Mouse (Mus musculus) small intestine, adult 2 months (tissue): Measurements from ENCODE around the gene Rras2. TPM values are rescaled to one million over a fixed set of nuclear protein-coding genes. Genes with fewer than 3 reads are reported as not detected.

Source experiments
- H3K27ac ChIP-seq: fragments of 200-500 bp; 2 replicates; pipeline ENCODE4 v1.5.1; 2012; ENCODE audit warnings: low read depth, low read length, control low read depth, inconsistent platforms; ENCODE audit not compliant: insufficient read depth
- H3K27me3 ChIP-seq: fragments of 200-500 bp; 2 replicates; pipeline ENCODE4 v1.6.1; 2012; ENCODE audit warnings: mild to moderate bottlenecking, moderate library complexity, low read length, inconsistent platforms; ENCODE audit not compliant: control insufficient read depth, insufficient read depth
- H3K36me3 ChIP-seq: fragments of 200-500 bp; 2 replicates; pipeline ENCODE4 v1.6.1; 2012; ENCODE audit warnings: mild to moderate bottlenecking, low read length, control low read depth, inconsistent platforms; ENCODE audit not compliant: control insufficient read depth, insufficient read depth
- H3K4me1 ChIP-seq: fragments of 200-500 bp; 2 replicates; pipeline ENCODE4 v1.6.1; 2012; ENCODE audit warnings: low read length, inconsistent platforms, mixed read lengths; ENCODE audit not compliant: control insufficient read depth, insufficient read depth, insufficient read length
- H3K4me3 ChIP-seq: fragments of 200-500 bp; 2 replicates; pipeline ENCODE4 v1.5.1; 2012; ENCODE audit warnings: low read depth, mild to moderate bottlenecking, control low read depth, inconsistent platforms, low read length, moderate library complexity
- CTCF ChIP-seq: fragments of 200-500 bp; IDR thresholded peaks from 2 replicates; pipeline ENCODE4 v1.5.1; 2012; ENCODE audit warnings: low read depth, mild to moderate bottlenecking, control low read depth, inconsistent platforms, low read length, moderate library complexity, mixed read lengths; ENCODE audit not compliant: insufficient replicate concordance, insufficient read length; ENCODE audit errors: extremely low read depth
- POLR2A ChIP-seq: fragments of 200-500 bp; IDR thresholded peaks from 2 replicates; pipeline ENCODE4 v1.6.1; 2012; ENCODE audit warnings: low read depth, mild to moderate bottlenecking, control low read depth, inconsistent platforms, low read length, moderate library complexity
- WGBS: fragments of 180-500 bp; shearing (Covaris S2); methylation state at CpG from one replicate; pipeline ENCODE4 v1.1.7; 2018; 5-methylcytosine and 5-hydroxymethylcytosine counted together
- polyA plus RNA-seq: library from polyadenylated mRNA; depleted of rRNA; stranded (reverse); fragments of >200 nt; gene quantifications from 2 replicates; pipeline ENCODE4 v1.2.3, GENCODE M21; 2012

Gene Rras2
- polyA plus RNA-seq, 1 experiment: 21.3 TPM

DNA sequence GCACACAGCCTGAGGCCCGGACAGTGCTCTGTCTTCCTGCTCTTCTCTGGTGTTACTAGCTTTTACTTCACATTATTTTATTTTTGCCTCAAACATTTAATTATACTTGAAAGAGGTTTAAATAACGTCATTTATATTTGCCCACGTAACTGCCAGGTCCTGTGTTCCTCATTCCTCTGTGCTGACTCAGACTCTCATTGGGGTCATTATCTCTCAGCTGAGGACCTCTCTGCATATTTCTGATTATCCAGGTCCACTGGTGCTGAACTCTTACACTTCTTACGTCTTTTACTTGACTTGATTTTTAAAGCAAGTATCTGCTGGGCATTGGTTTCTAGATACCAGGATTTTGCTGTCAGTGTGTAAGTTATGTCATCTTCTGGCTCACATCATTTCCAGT, 63.9 kb downstream of the Rras2 start:
- Histone ChIP-seq H3K36me3 (peaks cover 22% of the 10 kb centered on the region), H3K4me1 (no peaks in the 10 kb centered on the region), H3K27me3 (no peaks in the 10 kb centered on the region), H3K27ac (no peak overlapping the region), H3K4me3 (no peak overlapping the region)
- TF ChIP-seq POLR2A (no peak), CTCF (no peak)
- WGBS: 63% methylated on average over 4 of the region's 4 CpGs

DNA sequence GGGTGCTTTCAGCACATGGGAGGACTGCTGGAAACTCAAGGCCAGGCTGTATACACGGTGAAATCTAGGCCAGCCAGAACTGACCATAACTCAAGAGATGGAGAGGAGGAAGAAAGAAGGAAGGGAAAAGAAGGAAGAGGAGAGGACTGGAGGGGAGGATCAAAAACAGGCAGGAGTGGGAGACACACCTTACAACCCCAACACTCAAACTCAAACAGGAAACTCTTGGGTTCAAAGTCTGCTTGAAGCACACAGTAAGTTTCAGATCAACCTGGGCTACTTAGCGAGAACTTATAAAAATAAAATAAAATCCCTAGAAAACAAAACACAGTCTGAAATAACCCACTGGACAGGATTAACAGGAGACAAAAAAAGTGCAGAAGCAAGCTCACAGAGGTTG, 71.8 kb downstream of the Rras2 start:
- TF ChIP-seq CTCF (no peak), POLR2A (no peak)
- H3K4me1 ChIP-seq: peaks cover 6% of the 10 kb centered on the region; the same call in 1 of the 2 replicates
- WGBS: 16% methylated on average over 2 of the region's 2 CpGs
- H3K27ac ChIP-seq: no peak overlapping the region
- peaks cover 26% of the 10 kb centered on the region for H3K36me3 ChIP-seq
- no peaks in the 10 kb centered on the region for H3K27me3 ChIP-seq
- no peak overlapping the region for H3K4me3 ChIP-seq

DNA sequence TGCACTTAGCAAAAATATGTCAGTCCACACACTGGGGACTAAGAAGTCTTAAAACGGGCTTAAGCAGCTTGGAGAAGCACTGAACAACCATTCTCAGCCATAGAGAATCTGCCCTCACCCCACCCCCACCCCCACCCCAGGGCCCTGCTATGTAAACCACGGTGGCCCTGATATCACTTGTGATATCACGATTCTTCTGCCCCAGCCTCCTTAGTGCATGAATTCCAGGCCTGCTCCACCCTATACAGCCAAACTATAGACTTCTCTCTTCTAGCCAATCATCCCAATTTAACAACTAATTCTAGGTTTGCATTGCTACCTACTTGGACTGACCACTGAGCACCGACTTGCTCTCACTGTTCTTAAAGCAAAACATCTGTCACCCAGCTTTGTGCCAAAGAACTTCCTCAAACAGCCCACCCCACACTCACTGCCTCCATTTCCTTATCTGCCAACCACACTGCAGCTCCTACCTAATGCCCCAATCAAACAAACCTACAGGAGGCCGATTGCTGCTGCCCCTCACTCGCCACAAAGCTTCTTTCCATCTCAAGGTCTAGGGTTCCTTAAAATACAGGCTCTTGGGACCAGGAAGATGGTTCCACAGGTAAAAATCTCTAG, 73.5 kb downstream of the Rras2 start:
- TF ChIP-seq POLR2A: no peak
- TF ChIP-seq CTCF: no peak
- no peak overlapping the region for H3K27ac ChIP-seq
- WGBS: 25% methylated on average over 6 of the region's 6 CpGs
- peaks cover 6% of the 10 kb centered on the region; the same call in 1 of the 2 replicates for H3K4me1 ChIP-seq
- H3K4me3 ChIP-seq: no peak overlapping the region
- peaks cover 27% of the 10 kb centered on the region for H3K36me3 ChIP-seq
- no peaks in the 10 kb centered on the region for H3K27me3 ChIP-seq

DNA sequence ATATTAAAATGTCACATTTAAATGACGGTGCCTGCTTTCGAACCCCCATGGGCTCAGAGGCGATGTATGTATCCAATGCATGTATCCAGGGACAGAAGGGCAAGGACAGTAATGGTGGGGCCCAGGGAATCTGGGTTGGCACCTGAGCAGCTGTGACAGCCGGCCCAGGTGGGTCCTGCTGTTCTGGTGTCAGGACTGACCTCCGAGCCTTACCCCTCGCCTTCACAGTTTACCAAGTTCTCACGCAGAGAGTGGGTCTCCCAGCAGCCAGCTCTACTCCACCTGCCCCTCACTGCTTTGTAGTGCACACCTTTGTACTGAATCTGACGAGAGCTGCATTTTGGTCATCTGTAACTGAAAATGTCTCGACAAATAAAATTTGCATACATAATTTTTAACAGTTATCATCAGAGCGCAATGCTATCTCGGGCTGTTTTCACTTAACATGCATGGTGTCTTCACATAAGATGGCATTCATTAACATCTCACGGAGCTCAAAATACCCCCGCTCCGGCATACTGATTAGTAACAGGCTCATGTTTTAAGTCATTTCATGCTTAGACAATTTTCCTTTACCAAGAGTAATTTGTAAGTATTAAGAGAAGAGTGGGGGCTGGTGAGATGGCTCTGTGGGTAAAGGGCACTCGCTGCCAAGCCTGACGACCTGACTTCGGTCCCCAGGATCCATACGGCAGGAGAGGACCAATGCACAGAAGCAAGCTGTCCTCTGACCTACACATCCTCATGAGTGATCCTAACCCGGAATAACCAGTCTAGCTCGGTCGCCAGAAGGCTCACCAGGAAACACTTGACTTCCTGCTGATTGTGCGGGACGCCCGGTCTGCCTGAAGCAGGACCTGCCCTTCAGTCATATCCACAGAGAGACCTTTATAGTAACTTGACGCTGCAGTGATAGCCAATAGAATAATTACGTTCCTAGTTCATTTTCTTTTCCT, 74.3 kb downstream of the Rras2 start:
- Histone ChIP-seq H3K4me1 (peaks cover 6% of the 10 kb centered on the region; the same call in 1 of the 2 replicates), H3K4me3 (no peak overlapping the region), H3K36me3 (peaks cover 25% of the 10 kb centered on the region), H3K27ac (no peak overlapping the region), H3K27me3 (no peaks in the 10 kb centered on the region)
- WGBS: 67% methylated on average over 26 of the region's 26 CpGs
- no peak for TF ChIP-seq CTCF
- no peak for TF ChIP-seq POLR2A

DNA sequence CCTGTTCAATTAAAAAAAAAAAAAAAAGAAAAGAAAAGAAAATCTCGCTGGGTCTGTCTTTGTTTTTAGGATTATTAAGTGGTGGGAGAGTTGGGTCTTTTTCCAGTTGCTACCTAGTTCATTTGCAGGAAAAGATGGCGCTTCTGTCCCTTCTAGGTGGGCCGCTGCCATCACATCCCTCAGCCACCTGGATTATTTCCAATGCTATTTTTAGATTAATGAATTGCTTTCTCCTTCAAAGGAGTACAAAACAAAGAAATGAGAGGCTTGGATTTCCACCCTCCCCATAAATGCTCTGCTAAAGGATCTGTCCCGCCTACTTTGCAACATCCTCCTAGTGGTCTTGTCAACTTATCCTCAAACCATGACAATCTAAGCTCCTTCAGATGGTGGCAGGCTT, 76.2 kb downstream of the Rras2 start:
- no peak overlapping the region for H3K4me3 ChIP-seq
- peaks cover 6% of the 10 kb centered on the region; the same call in 1 of the 2 replicates for H3K4me1 ChIP-seq
- no peak overlapping the region for H3K27ac ChIP-seq
- 93% methylated on average over 4 of the region's 4 CpGs for WGBS
- no peaks in the 10 kb centered on the region for H3K27me3 ChIP-seq
- TF ChIP-seq POLR2A (no peak), CTCF (no peak)
- H3K36me3 ChIP-seq: peaks cover 16% of the 10 kb centered on the region

DNA sequence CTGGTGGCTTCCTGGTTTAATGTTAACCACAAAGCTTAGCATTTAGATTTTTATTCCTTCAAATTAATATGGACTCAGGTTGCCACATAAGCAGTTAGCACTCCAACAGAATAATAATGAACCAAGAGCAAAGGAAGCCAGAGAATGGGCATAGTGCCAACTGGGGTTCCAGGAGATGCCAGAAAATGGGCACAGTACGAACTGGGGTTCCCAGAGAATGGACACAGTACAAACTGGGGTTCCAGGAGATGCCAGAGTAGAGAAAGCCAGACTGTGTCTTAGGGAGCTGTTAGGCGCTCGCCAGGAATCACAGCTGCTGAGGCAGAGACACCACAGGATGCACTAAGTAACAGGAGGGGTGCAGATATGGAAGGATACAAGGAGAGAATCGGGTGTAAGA, 80.3 kb downstream of the Rras2 start:
- Histone ChIP-seq H3K27me3 (no peaks in the 10 kb centered on the region), H3K27ac (no peak overlapping the region), H3K36me3 (peaks cover 8% of the 10 kb centered on the region), H3K4me1 (no peaks in the 10 kb centered on the region), H3K4me3 (no peak overlapping the region)
- 77% methylated on average over 4 of the region's 4 CpGs for WGBS
- TF ChIP-seq POLR2A (no peak), CTCF (no peak)

DNA sequence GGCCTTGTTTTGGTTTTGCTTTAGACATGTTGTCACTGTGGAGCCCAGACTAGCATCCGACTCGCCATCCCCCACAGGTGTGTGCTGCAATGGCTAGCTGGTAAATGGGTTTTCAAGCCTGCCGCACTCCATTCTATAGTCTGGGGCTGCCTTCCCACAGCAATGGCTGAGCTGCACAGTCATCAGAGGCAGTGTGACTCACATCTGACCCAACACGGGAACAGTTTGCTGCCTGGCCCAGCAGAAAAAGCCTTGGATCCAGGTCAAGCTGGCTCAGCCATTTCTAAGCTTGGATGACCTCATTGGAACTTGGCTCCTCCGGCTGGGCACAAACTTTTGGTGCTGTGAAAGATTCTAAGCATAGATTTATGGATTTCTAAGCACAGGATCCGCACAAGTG, 88.0 kb downstream of the Rras2 start:
- no peaks in the 10 kb centered on the region for H3K27me3 ChIP-seq
- no peaks in the 10 kb centered on the region for H3K4me1 ChIP-seq
- WGBS: 74% methylated on average over 6 of the region's 6 CpGs
- no peak overlapping the region for H3K27ac ChIP-seq
- TF ChIP-seq POLR2A: no peak
- TF ChIP-seq CTCF: no peak
- H3K4me3 ChIP-seq: no peak overlapping the region
- no peaks in the 10 kb centered on the region for H3K36me3 ChIP-seq
